Mouse (Mus musculus) megakaryocyte, embryonic 14.5 days (primary cell): ENCODE data around the gene Ip6k1. TPM values are rescaled to one million over a fixed set of nuclear protein-coding genes. Genes with fewer than 3 reads are reported as not detected.

ENCODE experiments used
- H3K27me3 ChIP-seq: replicated peaks from 2 replicates; pipeline ENCODE3; 2012; ENCODE audit warnings: inconsistent platforms
- H3K36me3 ChIP-seq: replicated peaks from 2 replicates; pipeline ENCODE3; 2012; ENCODE audit warnings: low read length, inconsistent platforms, mixed read lengths
- H3K4me1 ChIP-seq: 2 replicates; pipeline ENCODE4 v1.6.1; 2012; ENCODE audit warnings: inconsistent platforms
- H3K4me3 ChIP-seq: replicated peaks from 2 replicates; pipeline ENCODE3; 2012; ENCODE audit warnings: moderate library complexity, mild to moderate bottlenecking, inconsistent platforms
- H3K9me3 ChIP-seq: 2 replicates; pipeline ENCODE4 v1.6.1; 2012; ENCODE audit warnings: inconsistent platforms
- FLI1 ChIP-seq: IDR thresholded peaks from 2 replicates; pipeline ENCODE4 v1.6.1; 2012; ENCODE audit warnings: low read length, inconsistent platforms, mixed read lengths
- GATA1 ChIP-seq: IDR thresholded peaks from 3 replicates; pipeline ENCODE4 v1.6.1; 2012; ENCODE audit warnings: mixed read lengths, low read length, inconsistent platforms, borderline replicate concordance
- polyA plus RNA-seq: library from polyadenylated mRNA; stranded (reverse); fragments of >175 nt; gene quantifications from 2 replicates; pipeline ENCODE4 v1.2.3, GENCODE M21; 2012; ENCODE audit warnings: low replicate concordance; ENCODE audit not compliant: insufficient read depth

Ip6k1 gene
- polyA plus RNA-seq: 26.3 and 26.7 TPM in 2 replicates

DNA sequence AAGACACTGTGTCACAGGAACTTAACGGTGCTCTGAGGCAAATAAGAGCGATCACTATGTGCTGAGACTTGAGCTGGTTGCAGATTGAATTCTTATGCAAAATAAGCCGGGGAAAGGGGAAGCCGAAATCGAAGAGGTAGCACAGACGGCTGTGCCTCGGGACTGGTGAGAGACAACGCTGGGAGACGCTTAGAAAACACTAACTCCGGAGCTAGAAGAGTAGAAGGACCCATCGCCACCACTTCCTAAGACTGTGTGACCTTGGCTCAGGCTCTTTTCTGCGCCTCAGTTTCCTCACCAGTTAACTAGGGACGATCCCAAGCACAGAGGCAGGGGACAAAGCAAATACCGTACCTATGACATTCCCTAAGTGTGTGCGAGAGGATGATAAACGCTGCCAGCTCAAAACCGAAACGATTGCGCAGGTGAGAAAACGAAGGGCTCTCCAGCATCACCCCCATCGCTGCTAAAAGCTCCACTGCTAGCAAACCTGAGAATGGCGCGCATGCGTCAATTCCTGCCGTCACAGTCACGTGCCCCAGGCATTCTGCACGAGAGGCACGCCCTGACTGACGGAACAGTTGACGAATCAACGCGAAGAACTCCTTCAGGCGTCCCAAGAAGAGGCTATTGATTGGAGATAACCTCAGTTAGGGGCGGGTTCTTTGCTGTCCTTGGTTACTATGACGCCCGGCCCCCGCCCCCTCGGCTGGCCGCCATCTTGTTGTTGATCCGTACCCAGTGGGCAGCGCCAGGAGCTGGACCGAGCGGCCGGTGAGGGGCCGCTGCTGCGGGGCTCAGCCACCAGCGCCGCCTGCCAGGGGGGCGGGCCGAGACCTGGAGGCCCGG lies at the start of gene Ip6k1:
Gene Ip6k1, plus strand, starts transcription at position 580 of the 849 bp plus-strand sequence.
- H3K4me1 ChIP-seq: peaks cover 65% of the 10 kb centered on the region

DNA sequence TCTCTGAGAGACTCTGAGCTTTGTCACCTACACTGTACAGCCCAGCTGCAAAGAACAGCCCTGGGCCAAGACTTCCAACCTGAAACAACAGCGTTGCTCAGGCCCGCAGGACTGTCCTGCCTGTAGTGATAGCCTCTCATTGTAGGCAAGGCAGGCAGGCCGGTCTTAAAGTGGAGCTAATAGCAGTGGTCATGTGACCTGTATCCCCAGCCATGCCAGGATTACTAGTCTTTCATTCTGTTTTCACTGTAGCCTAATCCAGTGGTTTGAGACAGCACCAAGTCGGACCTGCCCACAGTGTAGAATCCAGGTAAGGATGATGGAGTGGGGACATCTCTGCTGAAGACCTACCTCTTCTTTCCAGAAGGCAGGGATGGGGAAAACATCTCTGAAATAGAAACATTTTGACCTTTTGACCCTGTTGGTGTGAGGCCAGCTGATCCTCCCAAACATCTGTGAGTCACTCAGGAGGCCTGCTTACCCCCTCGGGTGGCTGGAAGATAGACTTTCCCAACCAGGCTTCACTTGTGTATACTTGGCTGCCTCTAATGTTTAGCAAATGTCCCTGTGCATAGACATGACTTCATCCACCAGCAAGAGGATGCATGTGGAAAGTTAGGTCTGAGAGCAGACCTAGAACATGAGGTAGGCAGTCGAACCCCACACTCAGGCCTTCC lies 46.5 kb upstream of the Ip6k1 start:
- Histone ChIP-seq H3K27me3 (no peaks in the 10 kb centered on the region), H3K4me1 (peaks cover 23% of the 10 kb centered on the region), H3K36me3 (peaks cover 62% of the 10 kb centered on the region), H3K4me3 (no peak overlapping the region), H3K9me3 (no peaks in the 10 kb centered on the region)
- no peak for TF ChIP-seq GATA1

More for the DNA sequence above, at the start of gene Ip6k1:
- H3K4me3 ChIP-seq: peak within 1 kb of the TSS; percentile 99
- H3K9me3 ChIP-seq: no peaks in the 10 kb centered on the region
- H3K27me3 ChIP-seq: no peaks in the 10 kb centered on the region
- no peak for TF ChIP-seq GATA1
- no peak for TF ChIP-seq FLI1
- peaks cover 55% of the 10 kb centered on the region for H3K36me3 ChIP-seq

DNA sequence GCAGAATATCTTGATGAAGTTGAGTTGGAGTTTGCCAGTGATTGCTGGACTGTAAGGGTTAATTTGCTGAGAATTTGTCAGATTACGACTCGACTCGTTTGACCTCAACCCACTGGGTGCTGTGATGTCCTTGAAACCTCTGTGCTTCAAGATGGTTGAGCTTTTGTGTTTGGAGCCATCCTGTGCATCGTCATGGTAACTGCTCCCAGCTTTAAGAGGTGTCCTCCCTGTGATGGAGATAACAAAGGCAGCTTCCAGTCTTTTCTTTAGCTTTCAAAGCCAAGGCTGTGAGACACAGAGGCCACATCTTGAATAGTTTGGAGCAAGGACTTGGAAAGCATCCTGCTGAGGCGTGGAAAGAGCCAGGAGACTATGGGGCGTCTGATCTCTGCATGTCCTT lies 45.2 kb upstream of the Ip6k1 start:
- H3K4me3 ChIP-seq: no peak overlapping the region
- peaks cover 76% of the 10 kb centered on the region for H3K36me3 ChIP-seq
- no peaks in the 10 kb centered on the region for H3K27me3 ChIP-seq
- no peak for TF ChIP-seq GATA1
- no peak for TF ChIP-seq FLI1
- no peaks in the 10 kb centered on the region for H3K9me3 ChIP-seq
- peaks cover 22% of the 10 kb centered on the region for H3K4me1 ChIP-seq

DNA sequence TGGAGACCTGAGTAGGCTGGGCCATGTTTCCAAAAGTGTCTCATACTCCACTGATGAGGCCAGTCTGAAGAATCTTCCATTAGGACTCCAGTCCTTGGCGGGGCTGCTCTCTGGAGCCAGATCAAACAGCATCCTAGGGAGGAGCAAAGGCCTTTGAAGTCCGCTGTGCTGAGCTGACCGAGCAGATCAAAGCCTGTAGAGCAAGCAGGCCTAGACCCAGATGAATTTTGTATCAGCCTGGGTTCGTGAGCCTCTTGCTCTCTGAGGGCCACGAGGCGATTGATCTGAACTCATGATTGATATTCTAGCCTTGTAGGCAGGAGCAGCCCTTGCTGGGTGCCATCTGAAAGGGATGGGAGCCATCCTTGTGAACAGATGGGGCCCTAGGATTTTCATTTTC lies 42.4 kb upstream of the Ip6k1 start:
- Histone ChIP-seq H3K27me3 (no peaks in the 10 kb centered on the region), H3K9me3 (no peaks in the 10 kb centered on the region), H3K4me3 (no peak overlapping the region), H3K4me1 (peaks cover 39% of the 10 kb centered on the region), H3K36me3 (peaks cover 89% of the 10 kb centered on the region)
- TF ChIP-seq GATA1: no peak
- no peak for TF ChIP-seq FLI1

DNA sequence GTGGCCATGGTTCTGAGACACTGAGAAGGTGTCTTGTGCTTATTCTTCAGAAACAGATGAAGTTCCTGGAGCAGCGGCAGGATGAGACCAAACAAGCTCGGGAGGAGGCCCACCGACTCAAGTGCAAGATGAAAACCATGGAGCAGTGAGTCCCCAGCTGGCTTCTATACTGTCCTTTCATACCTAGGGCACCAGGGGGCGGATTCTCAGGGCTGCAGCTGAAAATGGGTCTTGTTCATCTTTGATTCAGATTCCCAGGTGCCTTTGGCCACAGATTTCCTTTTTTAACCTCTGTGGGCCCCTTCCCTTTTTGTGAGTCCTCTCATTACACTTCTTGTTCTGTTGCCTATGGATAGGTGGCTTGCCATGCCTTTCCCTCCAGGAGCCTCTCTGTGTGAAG lies 41.4 kb upstream of the Ip6k1 start:
- Histone ChIP-seq H3K4me1 (peaks cover 49% of the 10 kb centered on the region), H3K4me3 (no peak overlapping the region), H3K9me3 (no peaks in the 10 kb centered on the region), H3K36me3 (peaks cover 89% of the 10 kb centered on the region), H3K27me3 (no peaks in the 10 kb centered on the region)
- TF ChIP-seq FLI1 (no peak), GATA1 (no peak)

DNA sequence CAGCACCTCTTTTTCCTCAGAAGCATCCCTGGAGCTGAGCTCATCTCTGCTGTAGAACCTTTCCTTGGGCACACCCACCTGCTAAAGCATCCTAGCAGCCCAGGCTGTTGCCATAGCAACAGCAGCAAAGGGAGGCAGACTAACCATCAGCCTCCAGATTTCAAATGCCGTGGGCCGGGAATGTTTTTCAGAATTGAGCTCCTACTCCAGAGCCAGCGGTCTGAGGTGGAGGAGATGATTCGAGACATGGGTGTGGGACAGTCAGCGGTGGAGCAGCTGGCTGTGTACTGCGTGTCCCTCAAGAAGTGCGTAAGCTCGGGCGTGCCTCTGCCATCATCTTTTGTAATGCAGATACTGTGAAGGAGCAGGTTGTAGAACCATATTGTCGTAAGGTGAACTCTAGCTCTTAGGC lies 40.9 kb upstream of the Ip6k1 start:
- Histone ChIP-seq H3K9me3 (no peaks in the 10 kb centered on the region), H3K27me3 (no peaks in the 10 kb centered on the region), H3K36me3 (peaks cover 87% of the 10 kb centered on the region), H3K4me3 (no peak overlapping the region), H3K4me1 (peaks cover 53% of the 10 kb centered on the region)
- TF ChIP-seq FLI1: no peak
- TF ChIP-seq GATA1: no peak

DNA sequence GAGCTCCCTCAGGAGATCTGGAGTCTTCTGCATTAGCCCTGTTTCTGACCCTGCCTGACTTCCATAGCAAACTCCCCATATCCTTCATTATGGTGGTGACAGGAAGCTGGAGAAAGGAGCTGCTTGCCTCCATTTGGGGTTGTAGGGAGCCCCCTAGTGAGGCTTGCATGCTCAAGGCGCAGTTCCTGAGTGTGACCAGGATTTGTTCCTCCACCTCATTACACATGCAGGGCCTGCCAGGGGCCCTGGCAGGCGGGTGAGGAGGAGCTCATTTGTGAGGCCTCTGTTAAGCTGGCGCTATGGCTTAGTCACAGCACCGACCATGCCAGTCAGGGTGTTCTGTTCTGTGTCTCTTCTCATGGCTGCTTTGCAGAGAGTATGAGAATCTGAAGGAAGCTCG lies 40.4 kb upstream of the Ip6k1 start:
- H3K4me1 ChIP-seq: peaks cover 59% of the 10 kb centered on the region
- H3K4me3 ChIP-seq: no peak overlapping the region
- H3K36me3 ChIP-seq: peaks cover 88% of the 10 kb centered on the region
- no peaks in the 10 kb centered on the region for H3K27me3 ChIP-seq
- TF ChIP-seq FLI1: no peak
- TF ChIP-seq GATA1: no peak
- H3K9me3 ChIP-seq: no peaks in the 10 kb centered on the region

DNA sequence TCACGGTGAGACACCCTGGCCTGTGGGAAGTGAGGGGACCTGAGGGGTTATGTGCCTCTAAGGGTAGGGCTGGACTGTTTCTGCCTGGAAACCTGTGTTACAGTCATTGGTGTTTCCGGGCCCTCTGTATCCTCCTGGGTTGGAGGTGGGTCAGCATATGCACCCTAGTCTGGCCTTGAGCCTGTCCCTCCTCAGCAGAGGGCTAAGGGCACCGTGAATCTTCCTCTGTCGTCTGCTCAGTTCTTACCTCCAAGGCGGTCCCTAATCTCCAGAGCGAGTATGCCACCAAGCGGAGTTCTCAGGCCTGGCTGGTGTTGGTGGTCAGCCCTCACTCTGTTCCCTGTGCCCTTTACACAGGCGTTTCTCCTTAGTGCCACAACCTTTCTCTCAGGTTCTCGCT lies 39.4 kb upstream of the Ip6k1 start:
- peaks cover 69% of the 10 kb centered on the region for H3K4me1 ChIP-seq
- H3K27me3 ChIP-seq: no peaks in the 10 kb centered on the region
- H3K4me3 ChIP-seq: no peak overlapping the region
- peaks cover 85% of the 10 kb centered on the region for H3K36me3 ChIP-seq
- H3K9me3 ChIP-seq: no peaks in the 10 kb centered on the region
- TF ChIP-seq GATA1 (no peak), FLI1 (no peak)

DNA sequence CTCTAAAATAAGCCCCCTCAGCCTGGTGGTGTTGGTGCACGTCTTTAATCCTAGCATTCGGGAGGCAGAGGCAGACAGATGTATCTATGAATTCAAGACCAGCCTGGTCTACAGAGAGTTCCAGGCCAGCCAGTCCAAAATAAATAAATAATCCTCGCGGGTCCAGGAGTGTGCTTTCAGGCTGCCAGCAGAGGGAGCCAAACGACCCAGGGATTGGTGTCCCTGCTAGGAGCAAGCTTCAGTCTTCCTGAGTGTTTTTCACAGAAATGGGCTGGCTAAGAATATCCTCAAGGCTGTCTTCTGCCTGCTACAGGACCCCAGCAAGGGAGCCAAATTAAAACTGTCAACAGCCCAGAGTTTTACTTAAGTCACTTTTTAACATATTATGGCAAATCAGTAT lies 38.6 kb upstream of the Ip6k1 start:
- Histone ChIP-seq H3K27me3 (no peaks in the 10 kb centered on the region), H3K4me1 (peaks cover 76% of the 10 kb centered on the region), H3K4me3 (peak overlapping the region; percentile 66), H3K9me3 (no peaks in the 10 kb centered on the region), H3K36me3 (peaks cover 85% of the 10 kb centered on the region)
- no peak for TF ChIP-seq GATA1
- no peak for TF ChIP-seq FLI1

DNA sequence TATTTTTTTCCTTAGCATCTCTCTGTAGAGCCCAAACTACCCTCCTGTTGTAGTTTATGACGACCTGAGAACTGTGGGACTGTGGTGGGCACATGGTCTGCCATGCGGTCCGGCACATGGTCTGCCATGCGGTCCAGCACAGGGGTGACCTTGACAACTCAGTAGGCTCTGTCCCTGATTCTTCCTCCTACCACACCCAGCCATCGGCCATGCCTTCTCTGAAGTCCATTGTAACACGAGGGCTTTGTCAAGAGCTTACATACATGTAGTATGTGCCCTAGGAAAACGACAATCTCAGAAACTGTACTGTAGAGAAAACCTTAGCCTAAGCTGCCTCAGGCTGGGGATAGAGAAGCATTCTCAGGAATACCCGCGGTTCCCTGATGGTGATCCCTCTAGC lies 37.6 kb upstream of the Ip6k1 start:
- Histone ChIP-seq H3K27me3 (no peaks in the 10 kb centered on the region), H3K4me3 (peak overlapping the region; percentile 40), H3K9me3 (no peaks in the 10 kb centered on the region), H3K36me3 (peaks cover 85% of the 10 kb centered on the region), H3K4me1 (peaks cover 86% of the 10 kb centered on the region)
- no peak for TF ChIP-seq FLI1
- TF ChIP-seq GATA1: no peak
